Mouse (Mus musculus) liver, embryonic 14.5 days (tissue): ENCODE measurements around the gene Ankrd27.

Experiments
- CTCF ChIP-seq: IDR thresholded peaks from 2 replicates; pipeline ENCODE4 v1.5.1; 2016; ENCODE audit warnings: antibody characterized with exemption, low read depth, control low read depth
- EP300 ChIP-seq: IDR thresholded peaks from 2 replicates; pipeline ENCODE4 v1.6.1; 2016; ENCODE audit warnings: antibody characterized with exemption, low read depth

DNA sequence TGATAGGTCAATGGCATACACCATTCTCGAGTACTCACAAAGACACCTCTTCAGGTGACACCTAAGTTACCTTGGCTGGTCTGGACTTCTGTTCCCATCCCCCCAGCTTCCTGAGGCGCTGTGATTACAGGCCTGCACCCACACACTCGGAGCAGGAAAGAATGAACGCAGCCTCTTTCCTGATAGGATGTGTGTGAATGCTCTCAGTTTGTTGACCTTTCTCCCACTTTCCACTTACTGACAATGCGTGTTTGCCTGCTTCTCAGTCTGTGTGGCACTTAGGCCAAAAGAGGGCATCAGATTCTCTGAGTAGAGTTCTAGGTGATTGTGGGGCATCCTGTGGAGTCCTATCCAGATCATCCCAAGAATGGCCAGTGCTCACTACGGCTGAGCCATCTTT lies 54.0 kb downstream of the Ankrd27 start:
- no peak for TF ChIP-seq EP300
- no peak for TF ChIP-seq CTCF
